Mouse (Mus musculus) kidney, embryonic 16.5 days (tissue): ENCODE results near the gene Coro1a. TPM values are rescaled to one million over a fixed set of nuclear protein-coding genes. Genes with fewer than 3 reads are reported as not detected.

ENCODE experiments used
- ATAC-seq: fragments of 200-750 bp; cut with Nextera tagmentation; 2 replicates; pipeline ENCODE4 v1.8.0; 2017; ENCODE audit warnings: moderate TSS enrichment; ENCODE audit not compliant: low FRiP score, low TSS enrichment
- H3K27ac ChIP-seq: fragments of 300-500 bp; sonication (generic); 2 replicates; pipeline ENCODE4 v1.5.1; 2014; ENCODE audit warnings: low read length
- H3K27me3 ChIP-seq: fragments of 300-500 bp; sonication (generic); 2 replicates; pipeline ENCODE4 v1.6.1; 2014; ENCODE audit warnings: low read length, control low read depth, mixed read lengths; ENCODE audit not compliant: insufficient read depth
- H3K36me3 ChIP-seq: fragments of 300-500 bp; sonication (generic); 2 replicates; pipeline ENCODE4 v1.6.1; 2014; ENCODE audit warnings: low read length, control low read depth, mixed read lengths; ENCODE audit not compliant: insufficient read depth
- H3K4me1 ChIP-seq: fragments of 300-500 bp; sonication (generic); 2 replicates; pipeline ENCODE4 v1.6.1; 2014; ENCODE audit warnings: low read length, control low read depth, mixed read lengths; ENCODE audit not compliant: insufficient read depth
- H3K4me2 ChIP-seq: fragments of 300-500 bp; sonication (generic); replicated peaks from 2 replicates; pipeline ENCODE4 v1.6.1; 2014; ENCODE audit warnings: low read depth, low read length
- H3K4me3 ChIP-seq: fragments of 300-500 bp; sonication (generic); 2 replicates; pipeline ENCODE4 v1.5.1; 2014; ENCODE audit warnings: mild to moderate bottlenecking, low read length
- H3K9ac ChIP-seq: fragments of 300-500 bp; sonication (generic); replicated peaks from 2 replicates; pipeline ENCODE4 v1.6.1; 2014; ENCODE audit warnings: low read length
- H3K9me3 ChIP-seq: fragments of 300-500 bp; sonication (generic); 2 replicates; pipeline ENCODE4 v1.6.1; 2016; ENCODE audit warnings: low read length, control low read depth
- WGBS: fragments of 180-500 bp; shearing (Covaris S2); extraction: QIAGEN DNeasy Blood & Tissue Kit; methylation state at CpG from one replicate; pipeline ENCODE4 v1.1.7; 2014; 5-methylcytosine and 5-hydroxymethylcytosine counted together
- polyA plus RNA-seq: library from polyadenylated mRNA; unstranded; fragments of >200 nt; fragmentation: Nextera tagmentation; extraction: Ambion mirVana; gene quantifications from 2 replicates; pipeline ENCODE4 v1.2.1, GENCODE M21; 2015

Coro1a gene
- polyA plus RNA-seq, 1 experiment from 2014 or later = 19.7 TPM

- no peaks in the 10 kb centered on the region for H3K36me3 ChIP-seq
- no peak for ATAC-seq
- no peaks in the 10 kb centered on the region for H3K27me3 ChIP-seq
- no peaks in the 10 kb centered on the region for H3K4me1 ChIP-seq
- no peak overlapping the region for H3K9ac ChIP-seq
- no peak overlapping the region for H3K4me3 ChIP-seq
- 75% methylated on average over 3 of the region's 3 CpGs for whole genome bisulfite sequencing
- no peaks in the 10 kb centered on the region for H3K9me3 ChIP-seq
- no peak overlapping the region for H3K4me2 ChIP-seq
- peak overlapping the region; percentile 36 for H3K27ac ChIP-seq
Observed at GRCm38 (mm10) chr7:126655695-126656094, 51.9 kb downstream of the Coro1a start.

- Histone ChIP-seq H3K27me3 (no peaks in the 10 kb centered on the region), H3K4me1 (peaks cover 6% of the 10 kb centered on the region), H3K27ac (no peak overlapping the region), H3K9me3 (no peaks in the 10 kb centered on the region), H3K4me2 (no peak overlapping the region), H3K9ac (no peak overlapping the region), H3K4me3 (no peak overlapping the region), H3K36me3 (no peaks in the 10 kb centered on the region)
- ATAC-seq = no peak
- WGBS = 68% methylated on average over 2 of the region's 2 CpGs
Observed at GRCm38 (mm10) chr7:126653991-126654390, 53.6 kb downstream of the Coro1a start.

GRCm38 (mm10) chr7:126650852-126651251 lies 56.7 kb downstream of the Coro1a start:
- no peaks in the 10 kb centered on the region for H3K27me3 ChIP-seq
- 60% methylated on average over 2 of the region's 2 CpGs for WGBS
- H3K27ac ChIP-seq = no peak overlapping the region
- H3K36me3 ChIP-seq = no peaks in the 10 kb centered on the region
- no peak overlapping the region for H3K4me2 ChIP-seq
- no peak overlapping the region for H3K4me3 ChIP-seq
- no peak for ATAC-seq
- H3K9me3 ChIP-seq = no peaks in the 10 kb centered on the region
- H3K9ac ChIP-seq = no peak overlapping the region
- peaks cover 10% of the 10 kb centered on the region for H3K4me1 ChIP-seq

Other genes starting within 250 kb of the Coro1a start
- 7.1 and 7.8 TPM in 2 replicates for gene Atp2a1, start 244.7 kb downstream of the Coro1a start, polyA plus RNA-seq
- 62.5 and 66.5 TPM in 2 replicates for gene Sh2b1, start 232.4 kb downstream of the Coro1a start, polyA plus RNA-seq
- 177 and 196 TPM in 2 replicates for gene Tufm, start 220.4 kb downstream of the Coro1a start, polyA plus RNA-seq
- gene Atxn2l, start 204.3 kb downstream of the Coro1a start, polyA plus RNA-seq = 41.5 and 47.9 TPM in 2 replicates
- 200 and 219 TPM in 2 replicates for gene Eif3c, start 141.4 kb downstream of the Coro1a start, polyA plus RNA-seq
- gene Apobr, start 122.8 kb downstream of the Coro1a start, polyA plus RNA-seq = 0.96 and 1.1 TPM in 2 replicates
- 39.3 and 41.3 TPM in 2 replicates for gene Cln3, start 122.0 kb downstream of the Coro1a start, polyA plus RNA-seq
- not detected in 2 replicates for gene Il27, start 112.8 kb downstream of the Coro1a start, polyA plus RNA-seq
- gene Nupr1, start 76.9 kb downstream of the Coro1a start, polyA plus RNA-seq = 6.8 and 9.5 TPM in 2 replicates
- 50.7 and 57.2 TPM in 2 replicates for gene Sgf29, start 58.5 kb downstream of the Coro1a start, polyA plus RNA-seq
- 9.1 and 9.4 TPM in 2 replicates for gene Sult1a1, start 31.4 kb downstream of the Coro1a start, polyA plus RNA-seq
- 119 and 122 TPM in 2 replicates for gene Bola2, start 12.4 kb downstream of the Coro1a start, polyA plus RNA-seq
- 9.5 and 12.3 TPM in 2 replicates for gene Slx1b, start 12.0 kb downstream of the Coro1a start, polyA plus RNA-seq
- gene Mapk3, start 51.8 kb upstream of the Coro1a start, polyA plus RNA-seq = 77.9 and 79.5 TPM in 2 replicates
- gene Gdpd3, start 58.5 kb upstream of the Coro1a start, polyA plus RNA-seq = 1.8 and 2.0 TPM in 2 replicates
- gene Ypel3, start 69.2 kb upstream of the Coro1a start, polyA plus RNA-seq = 95.8 and 101 TPM in 2 replicates
- 0.29 and 0.78 TPM in 2 replicates for gene Tbx6, start 73.7 kb upstream of the Coro1a start, polyA plus RNA-seq
- gene Ppp4c, start 84.7 kb upstream of the Coro1a start, polyA plus RNA-seq = 267 and 271 TPM in 2 replicates
- gene Fam57b, start 89.9 kb upstream of the Coro1a start, polyA plus RNA-seq = 0.19 and 0.52 TPM in 2 replicates
- not detected in 2 replicates for gene 4930451I11Rik, start 123.9 kb upstream of the Coro1a start, polyA plus RNA-seq
- gene Doc2a, start 139.6 kb upstream of the Coro1a start, polyA plus RNA-seq = 7.8 and 8.7 TPM in 2 replicates
- gene Hirip3, start 154.2 kb upstream of the Coro1a start, polyA plus RNA-seq = 32.6 and 42.7 TPM in 2 replicates
- 75.3 and 88.0 TPM in 2 replicates for gene Ino80e, start 154.6 kb upstream of the Coro1a start, polyA plus RNA-seq
- gene Taok2, start 176.9 kb upstream of the Coro1a start, polyA plus RNA-seq = 58.6 and 59.9 TPM in 2 replicates
- 33.8 and 34.1 TPM in 2 replicates for gene Tmem219, start 215.1 kb upstream of the Coro1a start, polyA plus RNA-seq
- 16.5 and 17.7 TPM in 2 replicates for gene Kctd13, start 221.1 kb upstream of the Coro1a start, polyA plus RNA-seq
- 0.12 and 0.24 TPM in 2 replicates for gene Asphd1, start 241.8 kb upstream of the Coro1a start, polyA plus RNA-seq
- gene Sez6l2, start 242.8 kb upstream of the Coro1a start, polyA plus RNA-seq = 0.86 and 1.6 TPM in 2 replicates